Mouse (Mus musculus): ENCODE data around the gene Snx30. TPM values are rescaled to one million over a fixed set of nuclear protein-coding genes. Genes with fewer than 3 reads are reported as not detected.

Snx30 gene
- polyA plus RNA-seq, 1 experiment: 6.1 TPM

DNA sequence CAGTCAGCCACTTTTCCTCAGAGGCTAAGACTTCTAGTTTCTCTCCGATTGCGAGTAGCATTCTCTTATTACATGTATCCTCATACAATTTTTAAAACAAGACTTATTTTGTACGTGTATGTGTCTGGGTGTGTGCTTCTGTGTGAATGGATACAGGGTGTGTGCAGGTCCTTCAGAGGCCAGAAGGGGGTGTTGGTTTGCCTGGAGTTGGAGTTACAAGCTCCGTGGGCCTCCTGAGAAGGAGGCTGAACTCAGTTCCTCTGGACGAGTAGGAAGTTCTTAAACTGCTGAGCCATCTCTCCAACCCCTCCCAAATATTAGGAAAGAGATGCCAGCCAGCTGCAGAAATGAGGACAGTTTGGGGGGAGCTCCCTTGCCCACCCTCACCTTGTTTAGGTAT is 2.8 kb downstream of the Snx30 start:
- peak; percentile 37 for DNase-seq
- 70% methylated on average over 5 of the region's 5 CpGs for WGBS
- no peak for TF ChIP-seq POLR2A (IDR thresholded peaks at IDR 0.05; ENCODE audit: control insufficient read depth, extremely low read depth, insufficient read depth, low read length, poor library complexity)
- TF ChIP-seq CTCF (IDR thresholded peaks at IDR 0.05; ENCODE audit: borderline replicate concordance, control insufficient read depth, extremely low read depth, insufficient read depth, low read length, poor library complexity): no peak
- Histone ChIP-seq H3K4me3 (ENCODE audit: control insufficient read depth, insufficient read depth, low read length) (no peak overlapping the region), H3K27me3 (ENCODE audit: control insufficient read depth, insufficient read depth, low read length) (no peaks in the 10 kb centered on the region), H3K36me3 (ENCODE audit: control insufficient read depth, insufficient read depth, low read length) (no peaks in the 10 kb centered on the region), H3K27ac (ENCODE audit: control insufficient read depth, insufficient read depth, low read length) (no peak overlapping the region), H3K4me1 (replicated peaks; ENCODE audit: control insufficient read depth, insufficient read depth, low read length) (peaks cover 23% of the 10 kb centered on the region)

DNA sequence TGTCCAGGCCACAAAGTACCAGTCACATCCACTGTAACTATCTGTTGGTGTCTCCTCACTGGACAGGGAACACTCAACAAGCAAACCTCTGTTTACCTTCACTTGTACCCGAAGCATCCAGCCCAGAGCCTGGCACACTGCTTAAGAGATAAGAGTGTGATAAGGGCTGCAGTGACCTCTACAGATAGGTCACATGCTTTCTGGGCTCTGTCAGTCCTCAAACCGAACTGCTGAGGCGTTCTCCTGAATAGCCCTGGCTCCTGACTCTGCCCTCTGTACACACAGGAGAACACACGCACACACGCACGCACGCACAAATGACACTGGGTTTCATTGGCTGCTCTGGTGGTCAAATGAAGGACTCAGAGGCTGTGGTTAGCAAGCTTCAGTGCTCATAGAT is 8.5 kb downstream of the Snx30 start:
- H3K36me3 ChIP-seq (ENCODE audit: control insufficient read depth, insufficient read depth, low read length): no peaks in the 10 kb centered on the region
- 80% methylated on average over 7 of the region's 7 CpGs for WGBS
- no peak for TF ChIP-seq POLR2A (IDR thresholded peaks at IDR 0.05; ENCODE audit: control insufficient read depth, extremely low read depth, insufficient read depth, low read length, poor library complexity)
- TF ChIP-seq CTCF (IDR thresholded peaks at IDR 0.05; ENCODE audit: borderline replicate concordance, control insufficient read depth, extremely low read depth, insufficient read depth, low read length, poor library complexity): no peak
- H3K4me1 ChIP-seq (replicated peaks; ENCODE audit: control insufficient read depth, insufficient read depth, low read length): peaks cover 24% of the 10 kb centered on the region
- no peak overlapping the region for H3K27ac ChIP-seq (ENCODE audit: control insufficient read depth, insufficient read depth, low read length)
- H3K4me3 ChIP-seq (ENCODE audit: control insufficient read depth, insufficient read depth, low read length): no peak overlapping the region
- no peaks in the 10 kb centered on the region for H3K27me3 ChIP-seq (ENCODE audit: control insufficient read depth, insufficient read depth, low read length)
- no peak for DNase-seq

DNA sequence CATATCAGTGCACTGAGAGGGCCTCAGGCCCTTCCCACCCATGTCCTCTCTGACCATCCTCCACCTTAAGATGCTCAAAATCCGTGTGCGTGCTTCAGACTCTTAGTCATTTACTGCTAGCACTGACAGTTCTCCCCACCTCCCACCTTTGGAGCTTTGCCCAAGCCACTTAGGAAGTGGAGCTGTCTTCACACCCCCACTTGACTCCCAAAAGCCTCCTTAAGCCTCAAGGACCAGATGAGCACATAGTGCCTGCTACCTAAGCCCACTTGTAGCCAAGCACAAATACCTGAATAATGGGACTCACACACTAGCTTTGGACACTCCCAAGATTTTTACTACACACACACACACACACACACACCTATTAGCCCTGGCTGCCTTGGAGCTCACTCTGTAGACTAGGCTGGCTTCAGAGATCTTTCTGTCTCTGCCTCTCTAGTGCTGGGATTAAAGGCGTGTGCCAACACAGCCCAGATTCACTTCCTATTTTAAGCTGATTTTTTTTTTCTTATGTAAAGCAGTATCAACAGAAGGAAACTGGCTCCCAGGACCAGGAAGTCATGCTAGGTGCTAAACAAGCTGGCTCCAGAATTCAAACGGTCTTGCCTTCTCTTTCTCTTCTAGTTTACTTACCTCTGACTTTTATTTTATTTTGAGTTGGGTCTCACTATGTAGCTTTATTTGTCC is 9.6 kb downstream of the Snx30 start:
- Histone ChIP-seq H3K4me3 (ENCODE audit: control insufficient read depth, insufficient read depth, low read length) (no peak overlapping the region), H3K36me3 (ENCODE audit: control insufficient read depth, insufficient read depth, low read length) (no peaks in the 10 kb centered on the region), H3K4me1 (replicated peaks; ENCODE audit: control insufficient read depth, insufficient read depth, low read length) (peaks cover 33% of the 10 kb centered on the region), H3K27ac (ENCODE audit: control insufficient read depth, insufficient read depth, low read length) (no peak overlapping the region), H3K27me3 (ENCODE audit: control insufficient read depth, insufficient read depth, low read length) (no peaks in the 10 kb centered on the region)
- no peak for DNase-seq
- TF ChIP-seq CTCF (IDR thresholded peaks at IDR 0.05; ENCODE audit: borderline replicate concordance, control insufficient read depth, extremely low read depth, insufficient read depth, low read length, poor library complexity): no peak
- no peak for TF ChIP-seq POLR2A (IDR thresholded peaks at IDR 0.05; ENCODE audit: control insufficient read depth, extremely low read depth, insufficient read depth, low read length, poor library complexity)
- 44% methylated on average over 4 of the region's 4 CpGs for WGBS

DNA sequence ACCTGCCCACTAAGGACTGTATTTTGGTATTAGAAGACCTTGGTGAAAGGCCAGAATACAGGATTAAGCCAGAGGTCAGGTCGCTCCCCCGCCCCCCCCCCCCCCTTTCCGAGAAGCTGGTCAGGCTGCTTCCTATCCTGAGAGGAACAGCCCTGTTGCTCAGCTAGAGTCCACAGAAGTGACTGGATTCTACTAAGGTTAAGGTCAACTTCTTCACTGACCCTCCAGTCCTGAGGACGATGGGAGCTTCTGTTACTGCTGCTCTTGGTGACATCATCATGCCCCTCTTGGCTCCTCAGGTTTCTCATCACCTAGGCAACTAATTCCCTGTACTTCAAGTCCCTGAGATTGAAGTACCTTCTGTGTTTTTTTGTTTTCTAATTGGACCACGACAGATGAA is 10.4 kb downstream of the Snx30 start:
- DNase-seq: no peak
- Histone ChIP-seq H3K27me3 (ENCODE audit: control insufficient read depth, insufficient read depth, low read length) (no peaks in the 10 kb centered on the region), H3K4me1 (replicated peaks; ENCODE audit: control insufficient read depth, insufficient read depth, low read length) (peaks cover 33% of the 10 kb centered on the region), H3K27ac (ENCODE audit: control insufficient read depth, insufficient read depth, low read length) (no peak overlapping the region), H3K36me3 (ENCODE audit: control insufficient read depth, insufficient read depth, low read length) (no peaks in the 10 kb centered on the region), H3K4me3 (ENCODE audit: control insufficient read depth, insufficient read depth, low read length) (no peak overlapping the region)
- TF ChIP-seq POLR2A (IDR thresholded peaks at IDR 0.05; ENCODE audit: control insufficient read depth, extremely low read depth, insufficient read depth, low read length, poor library complexity) (no peak), CTCF (IDR thresholded peaks at IDR 0.05; ENCODE audit: borderline replicate concordance, control insufficient read depth, extremely low read depth, insufficient read depth, low read length, poor library complexity) (no peak)
- 67% methylated on average over 5 of the region's 5 CpGs for WGBS

DNA sequence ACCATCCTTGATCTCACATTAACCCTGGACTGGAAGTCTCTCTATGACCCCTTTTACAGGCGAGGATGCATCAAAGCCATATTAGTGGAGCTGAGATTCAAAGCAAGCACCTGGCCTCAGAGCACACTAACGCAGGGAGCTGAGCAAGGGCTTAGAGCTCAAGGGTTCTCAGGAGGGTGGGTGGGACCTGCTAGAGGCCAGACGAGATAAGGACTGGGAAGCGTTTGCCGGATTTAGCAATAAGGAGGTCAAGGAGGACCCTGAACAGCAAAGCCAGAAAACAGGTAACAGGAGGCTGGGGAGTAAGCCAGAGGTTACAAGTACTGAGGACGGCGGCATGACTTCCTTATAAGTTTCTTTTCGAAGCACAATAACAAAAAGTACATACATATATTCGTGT is 10.8 kb downstream of the Snx30 start:
- no peaks in the 10 kb centered on the region for H3K36me3 ChIP-seq (ENCODE audit: control insufficient read depth, insufficient read depth, low read length)
- TF ChIP-seq POLR2A (IDR thresholded peaks at IDR 0.05; ENCODE audit: control insufficient read depth, extremely low read depth, insufficient read depth, low read length, poor library complexity) (no peak), CTCF (IDR thresholded peaks at IDR 0.05; ENCODE audit: borderline replicate concordance, control insufficient read depth, extremely low read depth, insufficient read depth, low read length, poor library complexity) (no peak)
- H3K27ac ChIP-seq (ENCODE audit: control insufficient read depth, insufficient read depth, low read length): no peak overlapping the region
- WGBS: 63% methylated on average over 9 of the region's 9 CpGs
- H3K4me3 ChIP-seq (ENCODE audit: control insufficient read depth, insufficient read depth, low read length): no peak overlapping the region
- no peak for DNase-seq
- peaks cover 33% of the 10 kb centered on the region for H3K4me1 ChIP-seq (replicated peaks; ENCODE audit: control insufficient read depth, insufficient read depth, low read length)
- H3K27me3 ChIP-seq (ENCODE audit: control insufficient read depth, insufficient read depth, low read length): no peaks in the 10 kb centered on the region

DNA sequence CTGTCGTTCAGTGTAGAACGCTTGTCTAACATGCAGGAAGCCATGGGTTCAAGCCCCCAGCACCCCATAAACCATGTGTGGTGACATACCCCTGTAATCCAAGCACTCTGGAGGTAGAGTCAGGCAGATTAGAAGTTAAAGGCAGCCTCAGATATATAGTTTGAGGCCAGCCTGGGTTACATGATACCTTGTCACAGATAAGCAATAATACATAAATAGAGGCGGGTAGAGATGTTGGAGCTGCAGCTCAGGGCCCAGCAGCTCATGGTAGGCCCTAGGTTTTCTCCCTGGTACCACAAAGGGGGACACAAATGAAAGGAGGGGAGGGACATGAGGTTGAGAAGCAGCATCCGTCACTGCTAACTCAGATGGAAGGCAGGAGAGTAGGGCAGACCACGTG is 12.2 kb downstream of the Snx30 start:
- Histone ChIP-seq H3K4me3 (ENCODE audit: control insufficient read depth, insufficient read depth, low read length) (no peak overlapping the region), H3K27me3 (ENCODE audit: control insufficient read depth, insufficient read depth, low read length) (no peaks in the 10 kb centered on the region), H3K36me3 (ENCODE audit: control insufficient read depth, insufficient read depth, low read length) (no peaks in the 10 kb centered on the region), H3K4me1 (replicated peaks; ENCODE audit: control insufficient read depth, insufficient read depth, low read length) (peaks cover 33% of the 10 kb centered on the region), H3K27ac (ENCODE audit: control insufficient read depth, insufficient read depth, low read length) (no peak overlapping the region; the same call in 1 of the 2 replicates)
- DNase-seq: no peak
- 48% methylated on average over 5 of the region's 5 CpGs for WGBS
- no peak for TF ChIP-seq POLR2A (IDR thresholded peaks at IDR 0.05; ENCODE audit: control insufficient read depth, extremely low read depth, insufficient read depth, low read length, poor library complexity)
- no peak for TF ChIP-seq CTCF (IDR thresholded peaks at IDR 0.05; ENCODE audit: borderline replicate concordance, control insufficient read depth, extremely low read depth, insufficient read depth, low read length, poor library complexity)

DNA sequence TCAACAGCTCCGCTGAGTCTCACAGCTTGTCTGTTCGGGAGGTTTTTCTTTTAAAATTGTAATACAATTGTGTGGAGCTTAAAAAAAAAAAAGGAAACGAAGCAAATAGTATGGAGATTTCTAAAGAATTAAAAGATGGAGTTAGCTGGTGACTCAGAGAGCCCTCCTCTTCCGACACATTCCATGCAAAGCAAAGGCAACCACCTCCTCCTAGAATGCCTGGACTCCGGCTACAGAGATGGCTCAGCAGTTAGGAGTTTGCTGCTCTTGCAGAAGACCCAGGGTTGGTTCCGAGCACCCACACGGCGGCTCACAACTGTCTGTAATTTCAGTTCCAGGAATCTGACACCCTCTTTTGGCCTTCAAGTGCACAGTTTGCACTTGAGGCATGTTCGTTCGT is 12.9 kb downstream of the Snx30 start:
- Histone ChIP-seq H3K27me3 (ENCODE audit: control insufficient read depth, insufficient read depth, low read length) (no peaks in the 10 kb centered on the region), H3K27ac (ENCODE audit: control insufficient read depth, insufficient read depth, low read length) (peak overlapping the region; percentile 75), H3K36me3 (ENCODE audit: control insufficient read depth, insufficient read depth, low read length) (no peaks in the 10 kb centered on the region), H3K4me3 (ENCODE audit: control insufficient read depth, insufficient read depth, low read length) (no peak overlapping the region), H3K4me1 (replicated peaks; ENCODE audit: control insufficient read depth, insufficient read depth, low read length) (peaks cover 36% of the 10 kb centered on the region)
- DNase-seq: no peak
- TF ChIP-seq POLR2A (IDR thresholded peaks at IDR 0.05; ENCODE audit: control insufficient read depth, extremely low read depth, insufficient read depth, low read length, poor library complexity) (no peak), CTCF (IDR thresholded peaks at IDR 0.05; ENCODE audit: borderline replicate concordance, control insufficient read depth, extremely low read depth, insufficient read depth, low read length, poor library complexity) (no peak)
- WGBS: 74% methylated on average over 10 of the region's 10 CpGs
